Mouse (Mus musculus): ENCODE results near the gene Lamtor5. TPM values are rescaled to one million over a fixed set of nuclear protein-coding genes. Genes with fewer than 3 reads are reported as not detected.

Lamtor5 gene
- polyA plus RNA-seq, 1 experiment from 2014 or later = 193 TPM

DNA sequence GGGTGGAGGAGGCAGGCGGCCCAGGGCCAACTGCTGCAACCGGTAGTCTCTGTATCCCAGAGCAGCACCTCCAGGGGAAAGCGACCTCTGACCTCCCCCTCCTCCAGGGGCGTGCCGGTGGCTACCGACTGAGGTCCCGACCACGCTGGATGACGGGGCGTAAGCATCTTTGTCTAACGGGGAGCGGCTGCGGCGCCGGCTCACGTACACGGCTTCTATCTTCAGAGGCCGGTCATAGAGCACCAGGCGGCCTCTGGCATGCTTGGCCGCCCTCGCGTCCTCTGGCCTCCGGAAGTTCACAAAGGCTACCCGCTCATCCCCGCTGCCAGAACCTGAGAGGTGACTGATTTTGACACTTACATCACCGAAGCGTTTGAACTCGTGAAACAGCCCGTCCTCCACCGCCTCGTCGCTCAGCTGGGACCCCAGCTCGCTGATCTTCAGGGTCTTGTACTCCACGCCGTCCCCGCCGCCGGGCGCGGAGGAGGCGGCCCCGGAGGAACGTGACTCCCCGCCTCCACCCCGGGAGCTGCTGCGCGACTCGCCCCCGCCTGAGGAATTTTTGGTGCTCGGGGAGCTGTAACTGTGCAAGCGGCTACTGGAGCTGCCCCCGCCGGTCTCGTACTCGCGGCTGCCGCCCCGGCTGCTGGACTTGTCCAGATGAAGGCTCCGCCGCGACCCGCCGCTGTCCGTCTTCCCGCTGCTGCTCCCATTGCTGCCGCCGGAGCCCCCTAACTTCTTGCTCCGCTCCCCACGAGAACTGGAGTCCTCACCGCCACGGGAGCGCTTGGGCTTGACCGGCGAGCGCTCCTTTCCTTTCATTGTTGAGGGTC, 53.7 kb downstream of the Lamtor5 start:
- Histone ChIP-seq H3K4me1 (peaks cover 56% of the 10 kb centered on the region), H3K9me3 (replicated peaks) (no peaks in the 10 kb centered on the region), H3K4me3 (peak overlapping the region; percentile 98), H3K27ac (replicated peaks) (peak overlapping the region; percentile 97), H3K36me3 (peaks cover 41% of the 10 kb centered on the region), H3K27me3 (ENCODE audit: low read depth, poor library complexity, severe bottlenecking) (no peaks in the 10 kb centered on the region)
- peak; percentile 57 for DNase-seq (ENCODE audit: low spot score)
- WGBS = under 1% methylated on average over 75 of the region's 75 CpGs

DNA sequence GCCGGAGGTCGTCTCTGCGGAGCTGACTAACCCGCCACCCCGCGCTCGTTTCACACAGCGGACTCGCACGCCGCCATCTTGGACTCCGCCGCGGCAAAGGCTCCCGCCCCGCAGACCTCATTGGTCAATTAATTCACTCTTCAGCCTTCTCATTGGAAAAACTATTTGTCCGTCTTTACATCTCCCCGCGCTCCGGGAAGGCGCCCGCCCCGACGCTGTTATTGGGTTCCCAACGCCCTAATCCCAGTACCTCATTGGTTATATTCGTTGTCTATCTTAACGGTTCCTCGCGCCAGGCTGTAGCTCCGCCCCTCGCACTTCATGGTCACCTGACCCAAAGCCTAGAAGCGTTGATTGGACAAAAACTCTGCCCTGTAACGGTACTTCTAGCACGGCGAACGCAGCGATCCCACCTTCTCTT, 54.3 kb downstream of the Lamtor5 start:
- WGBS = under 1% methylated on average over 37 of the region's 37 CpGs
- DNase-seq (ENCODE audit: low spot score) = no peak
- Histone ChIP-seq H3K4me3 (peak overlapping the region; percentile 98), H3K4me1 (peaks cover 51% of the 10 kb centered on the region), H3K36me3 (peaks cover 34% of the 10 kb centered on the region), H3K27me3 (ENCODE audit: low read depth, poor library complexity, severe bottlenecking) (no peaks in the 10 kb centered on the region), H3K27ac (replicated peaks) (peak overlapping the region; percentile 97), H3K9me3 (replicated peaks) (no peaks in the 10 kb centered on the region)

Other genes with a start within 250 kb of the Lamtor5 start
- 3.2 and 3.4 TPM in 2 replicates for gene Kcna3, start 242.7 kb upstream of the Lamtor5 start, polyA plus RNA-seq (2016; fragmentation: Nextera tagmentation; extraction: Ambion mirVana)
- 0.10 and 0.11 TPM in 2 replicates for gene Kcna2, start 177.7 kb upstream of the Lamtor5 start, polyA plus RNA-seq (2016; fragmentation: Nextera tagmentation; extraction: Ambion mirVana)
- not detected in 2 replicates for gene Kcna10, start 95.8 kb upstream of the Lamtor5 start, polyA plus RNA-seq (2016; fragmentation: Nextera tagmentation; extraction: Ambion mirVana)
- gene Cym, start 57.1 kb upstream of the Lamtor5 start, polyA plus RNA-seq (2016; fragmentation: Nextera tagmentation; extraction: Ambion mirVana) = not detected in 2 replicates
- not detected in 2 replicates for gene A630076J17Rik, start 48.2 kb upstream of the Lamtor5 start, polyA plus RNA-seq (2016; fragmentation: Nextera tagmentation; extraction: Ambion mirVana)
- gene Prok1, start 39.2 kb upstream of the Lamtor5 start, polyA plus RNA-seq (2016; fragmentation: Nextera tagmentation; extraction: Ambion mirVana) = 0.11 TPM in 1 of 2 replicates, not detected in the other
- gene Slc16a4, start 12.4 kb downstream of the Lamtor5 start, polyA plus RNA-seq (2016; fragmentation: Nextera tagmentation; extraction: Ambion mirVana) = 1.5 and 2.3 TPM in 2 replicates
- gene Rbm15, start 54.8 kb downstream of the Lamtor5 start, polyA plus RNA-seq (2016; fragmentation: Nextera tagmentation; extraction: Ambion mirVana) = 17.8 and 18.2 TPM in 2 replicates
- 0.10 TPM in 1 of 2 replicates, not detected in the other for gene Kcnc4, start 180.7 kb downstream of the Lamtor5 start, polyA plus RNA-seq (2016; fragmentation: Nextera tagmentation; extraction: Ambion mirVana)
- 1.4 and 1.6 TPM in 2 replicates for gene Slc6a17, start 239.2 kb downstream of the Lamtor5 start, polyA plus RNA-seq (2016; fragmentation: Nextera tagmentation; extraction: Ambion mirVana)